Mouse (Mus musculus): Measurements from ENCODE around the gene Tmem212.
A peak's percentile ranks its signal among the peaks of the same experiment; 100 is the strongest.
"Not testable (repeated sequence)": the region's sequence is repeated elsewhere in the genome, so short reads cannot be mapped to it uniquely, and the experiment has no call there.

The Tmem212 gene

DNA sequence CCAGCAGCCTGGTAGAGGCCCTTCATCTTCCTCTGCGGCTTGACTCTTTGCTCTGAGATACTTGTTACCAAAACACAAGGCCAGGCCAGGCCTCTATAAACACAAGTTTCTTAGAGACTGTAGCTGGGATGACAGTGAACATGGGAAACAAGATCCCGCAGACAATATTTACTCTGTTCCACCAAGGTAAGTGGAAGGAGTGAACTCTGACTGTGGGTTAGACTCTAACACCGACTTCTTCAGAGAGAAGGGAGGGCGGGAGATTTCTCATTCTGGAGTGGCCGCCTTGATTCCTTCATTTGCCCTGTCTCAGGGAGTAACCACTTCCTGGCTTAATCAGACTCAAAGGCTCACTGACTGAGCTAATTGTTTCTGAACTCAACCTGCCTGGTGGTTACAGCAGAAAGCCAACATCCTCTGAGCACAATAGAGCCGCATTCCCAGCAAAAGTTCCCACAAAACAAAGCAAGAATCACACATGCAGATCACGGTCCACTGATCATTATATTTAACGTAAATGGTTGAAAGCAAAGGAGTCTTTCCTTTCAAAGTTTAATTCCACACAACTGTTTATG is at the start of gene Tmem212:
TSS of gene Tmem212 (minus strand) at position 51 of the 575 bp plus-strand sequence.
- DNase-seq, result no peak

GRCm38 (mm10) chr3:27945397-27945796 is 49.2 kb upstream of the Tmem212 start:
- DNase-seq, result not testable (repeated sequence)

DNA sequence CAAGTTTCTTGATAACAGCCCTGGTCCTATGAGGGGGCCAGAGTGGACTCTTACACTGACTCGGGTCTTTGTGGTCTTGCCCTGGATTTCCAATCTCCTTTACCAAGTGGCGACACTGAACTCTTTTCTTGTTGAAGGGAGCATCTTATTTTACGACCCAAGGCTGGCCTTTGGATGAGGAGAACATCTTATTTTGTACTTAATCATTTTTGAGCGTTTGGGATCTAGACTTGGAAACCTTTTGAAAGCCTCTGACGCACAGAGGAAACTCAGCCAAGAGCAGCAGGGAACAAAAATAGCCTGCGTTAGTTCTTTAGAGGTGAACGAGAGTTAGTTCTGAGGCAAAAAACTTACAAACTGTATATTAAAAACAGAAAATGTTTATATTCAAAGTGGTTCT is 46.8 kb upstream of the Tmem212 start:
- no peak for DNase-seq

- DNase-seq, result no peak
These were observed 45.5 kb upstream of the Tmem212 start for GRCm38 (mm10) chr3:27941634-27942033.

DNA sequence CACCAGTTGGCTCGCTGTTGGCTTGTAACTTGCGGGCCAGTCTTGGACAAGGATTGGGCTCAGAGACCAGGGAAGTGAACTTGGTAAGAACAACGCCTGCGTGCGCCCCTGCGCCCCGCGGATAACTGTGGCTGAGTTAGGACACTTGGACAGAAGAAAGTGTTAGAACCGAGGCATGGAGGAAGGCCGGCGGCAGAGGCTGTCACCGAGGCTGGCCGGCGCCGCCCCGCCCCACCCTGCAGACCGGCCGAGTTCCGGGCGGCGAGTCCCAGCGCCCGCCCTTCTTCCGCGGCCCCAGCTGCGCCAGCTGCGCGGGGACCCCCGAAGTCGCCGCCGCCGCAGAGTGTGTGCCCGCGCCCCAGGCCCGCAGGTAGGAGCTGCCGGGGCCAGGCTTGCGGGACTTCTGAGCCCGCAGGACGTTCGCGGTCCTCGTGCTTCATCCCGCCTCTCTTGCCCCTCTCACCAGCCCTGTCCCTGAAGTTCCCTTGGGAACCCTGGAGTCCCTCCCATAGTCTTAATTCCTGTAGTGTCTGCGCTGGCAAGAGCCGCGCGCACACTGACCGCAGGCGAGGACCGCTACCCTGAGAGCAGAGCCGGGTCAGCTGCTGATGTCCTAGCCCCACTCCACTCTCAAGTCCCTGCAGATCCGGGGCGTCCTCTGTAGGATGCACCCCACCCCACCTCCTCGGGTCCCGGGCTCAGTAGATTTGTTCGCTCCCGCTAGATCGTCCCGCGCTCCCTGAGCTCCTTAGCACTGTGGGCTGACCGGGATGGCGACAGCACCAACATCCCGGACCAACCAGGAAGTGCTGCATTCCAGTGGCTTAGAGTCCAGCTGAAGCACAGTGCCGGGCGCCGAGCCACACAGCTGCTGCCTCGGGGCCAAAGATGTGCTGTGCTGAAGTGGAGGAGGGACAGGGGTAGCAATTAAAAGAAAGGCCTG is 42.5 kb upstream of the Tmem212 start, which contains the start of gene Pld1:
TSS of gene Pld1 (plus strand) at position 315 of the 943 bp plus-strand sequence.
- peak; percentile 65 for DNase-seq

- DNase-seq, result no peak
These were observed 41.3 kb upstream of the Tmem212 start for GRCm38 (mm10) chr3:27937144-27938110.

- no peak for DNase-seq
These were observed 40.6 kb upstream of the Tmem212 start for GRCm38 (mm10) chr3:27936731-27937130.

GRCm38 (mm10) chr3:27935644-27936043 is 39.5 kb upstream of the Tmem212 start:
- DNase-seq, result no peak

GRCm38 (mm10) chr3:27932391-27932790 is 36.2 kb upstream of the Tmem212 start:
- DNase-seq, result no peak

DNA sequence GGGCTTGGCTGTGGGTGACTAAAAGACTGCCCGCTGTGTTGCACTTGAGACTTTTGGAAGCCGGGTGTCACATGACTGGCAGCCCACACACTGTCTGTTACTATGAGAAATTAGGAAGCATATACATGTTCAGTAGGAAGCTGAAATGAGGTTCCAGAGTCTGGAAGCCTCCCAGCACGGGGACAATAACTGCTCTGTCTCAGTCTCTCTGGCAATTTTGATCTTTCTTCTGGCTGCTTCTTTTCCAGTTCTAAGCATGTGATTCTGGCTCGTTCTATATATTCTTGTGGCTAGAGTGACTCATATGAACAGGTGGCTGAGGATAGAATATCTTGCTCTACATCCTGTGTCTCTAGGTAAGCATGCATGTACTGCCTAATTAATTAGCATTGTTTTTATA is 33.1 kb upstream of the Tmem212 start:
- no peak for DNase-seq

DNA sequence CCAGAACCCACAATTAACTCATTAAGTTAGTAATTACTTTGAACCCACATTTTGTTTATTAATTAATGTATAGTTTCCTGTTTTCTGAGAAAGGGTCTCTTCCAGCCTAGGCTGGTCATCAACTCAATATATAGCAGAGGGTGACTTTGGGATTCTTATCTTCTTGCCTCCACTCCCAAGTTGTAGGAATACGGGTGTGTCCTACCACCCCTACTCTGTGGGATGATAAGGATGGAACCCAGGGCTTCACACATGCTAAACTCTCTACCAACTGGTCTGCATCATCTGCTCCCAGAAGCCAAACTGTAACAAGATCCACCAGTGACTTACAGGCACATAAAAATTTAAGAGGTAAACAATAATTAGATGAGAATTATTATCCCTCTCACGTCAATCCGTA is 27.9 kb upstream of the Tmem212 start:
- no peak for DNase-seq

DNA sequence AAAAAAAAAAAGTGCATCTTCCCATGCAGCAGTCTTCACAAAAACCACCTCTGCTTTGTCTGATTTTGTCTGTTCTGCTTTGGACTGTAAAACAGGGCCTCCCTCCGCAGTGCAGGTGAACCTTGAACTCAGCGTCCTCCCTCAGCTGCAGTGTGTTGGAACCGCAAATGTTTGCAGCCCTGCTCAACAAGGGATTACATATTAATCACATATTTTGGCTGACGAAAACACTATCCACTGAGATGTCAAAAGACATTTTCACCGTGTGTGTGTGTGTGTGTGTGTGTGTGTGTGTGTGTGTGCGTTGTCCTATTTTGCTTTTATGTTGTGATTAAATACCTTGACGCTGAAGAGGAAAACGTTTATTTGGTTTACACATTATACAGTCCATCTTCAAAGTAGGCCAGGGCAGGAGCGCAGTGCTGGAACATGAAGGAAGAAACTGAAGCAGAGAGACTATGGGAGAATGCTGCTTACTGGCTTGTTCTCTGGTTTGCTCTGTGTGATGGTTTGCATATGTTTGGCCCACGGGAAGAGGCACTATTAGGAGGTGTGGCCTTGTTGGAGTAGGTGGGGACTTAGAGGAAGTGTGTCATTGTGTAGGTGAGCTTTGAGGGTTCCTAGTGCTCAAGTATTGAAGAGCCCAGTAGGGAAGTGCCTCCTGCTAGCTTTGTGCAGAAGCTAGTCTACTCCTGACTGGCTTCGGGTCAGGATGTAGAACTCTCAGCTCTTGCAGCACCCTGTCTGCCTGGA is 25.3 kb upstream of the Tmem212 start:
- DNase-seq, result no peak

GRCm38 (mm10) chr3:27918656-27919436 is 22.7 kb upstream of the Tmem212 start:
- DNase-seq, result no peak

GRCm38 (mm10) chr3:27909016-27909415 is 12.8 kb upstream of the Tmem212 start:
- DNase-seq, result no peak

GRCm38 (mm10) chr3:27908316-27908715 is 12.1 kb upstream of the Tmem212 start:
- DNase-seq, result no peak

DNA sequence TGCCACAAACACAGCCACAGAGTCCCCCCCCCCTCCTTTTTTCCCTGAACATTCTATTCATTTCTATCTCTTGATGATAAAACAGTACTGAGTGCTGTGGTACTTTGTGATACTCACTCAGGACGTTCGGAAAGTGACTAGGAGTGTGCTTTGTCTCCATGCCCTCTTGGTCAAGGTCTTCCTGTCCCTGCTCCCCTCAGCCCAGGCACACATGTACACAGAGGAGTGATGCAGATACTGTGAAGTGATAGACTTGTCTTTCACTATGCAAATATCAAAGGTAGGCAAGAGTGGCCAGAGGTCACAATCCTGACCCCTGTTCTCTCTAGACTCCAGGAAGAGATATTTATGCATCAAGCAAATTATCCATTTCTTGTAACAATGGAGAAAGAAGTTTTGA is 11.1 kb upstream of the Tmem212 start:
- no peak for DNase-seq

DNA sequence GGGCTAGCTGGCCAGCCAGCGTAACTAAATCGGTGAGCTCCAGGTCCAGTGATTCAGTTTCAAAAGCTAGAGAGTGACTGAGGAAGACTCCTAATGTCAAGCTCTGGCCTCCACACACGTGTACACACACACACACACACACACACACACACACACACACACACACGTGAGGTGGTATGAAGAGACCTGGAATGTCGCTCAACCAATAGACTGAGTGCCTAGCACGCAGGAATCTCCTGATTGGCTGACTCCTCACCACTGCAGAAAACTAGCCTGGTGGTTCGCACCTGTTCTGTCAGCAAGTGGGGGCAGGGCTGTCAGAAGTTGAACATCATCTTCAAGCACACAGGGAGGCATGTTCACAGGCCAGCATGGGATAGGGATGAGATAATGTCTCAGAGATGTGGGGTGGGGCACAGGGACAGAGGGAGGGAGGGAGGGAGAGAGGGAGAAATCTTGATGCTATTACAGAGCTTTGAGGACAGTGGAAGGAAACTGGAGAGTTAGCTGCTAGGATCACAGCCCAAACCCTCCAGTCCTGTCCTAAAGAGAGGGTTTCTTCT is 10.6 kb upstream of the Tmem212 start:
- no peak for DNase-seq

- DNase-seq, result no peak
These were observed 8.6 kb upstream of the Tmem212 start for GRCm38 (mm10) chr3:27904659-27905330.

DNA sequence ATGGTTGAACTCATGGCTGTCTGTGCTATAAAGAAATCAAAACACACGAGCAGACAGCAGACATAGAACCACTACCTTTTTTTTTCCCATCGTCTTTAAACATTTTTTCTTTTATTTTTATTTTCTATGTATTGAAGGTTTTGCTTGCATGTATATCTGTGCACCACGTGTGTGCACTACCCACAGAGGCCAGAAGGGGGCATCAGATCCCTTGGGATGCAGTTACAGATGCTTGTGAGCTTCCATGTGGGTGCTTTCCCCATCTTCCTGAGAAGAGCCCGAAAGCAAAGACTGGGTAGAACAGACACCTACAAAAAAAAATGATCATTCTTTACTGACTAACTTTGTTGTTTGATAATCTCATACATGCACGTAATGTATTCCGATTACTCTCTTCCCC is 5.7 kb upstream of the Tmem212 start:
- DNase-seq, result no peak

GRCm38 (mm10) chr3:27899012-27899726 is 3.0 kb upstream of the Tmem212 start:
- DNase-seq, result no peak

Data from right cerebral cortex, adult 18-20 months (tissue).